Comparison of ENCODE assay signal across 23 mouse cellular contexts in genomic region chr1:168675741-168676140, GRCm38 (mm10).
DNase-seq lines count a peak whose midpoint lies in the region; ATAC-seq lines count a peak whose summit lies in the region.
"Had no signal": no experiment of that assay in that cellular context is flagged by ENCODE, and none has a peak within 500 bp of the region (broad histone marks: within the 10 kb centered on the region; RNA-seq: fewer than 3 reads in every experiment).

No protein-coding gene starts in this region.

- no peaks in the 10 kb centered on the region for H3K27me3 ChIP-seq in hindbrain, embryonic 11.5 days (ENCODE audit: control insufficient read depth, insufficient read depth, low read length)
- H3K27me3 ChIP-seq in hindbrain, embryonic 10.5 days (ENCODE audit: insufficient read depth, poor library complexity, severe bottlenecking), result peaks cover 4% of the 10 kb centered on the region; the same call in 1 of the 2 replicates
- peaks cover 13% of the 10 kb centered on the region for H3K27me3 ChIP-seq in embryonic facial prominence, embryonic 10.5 days (replicated peaks; ENCODE audit: low read depth, poor library complexity, severe bottlenecking)
- H3K27me3 ChIP-seq in hindbrain, embryonic 13.5 days, result no peaks in the 10 kb centered on the region
- H3K27me3 ChIP-seq in midbrain, embryonic 14.5 days (ENCODE audit: control insufficient read depth, insufficient read depth, low read length), result no peaks in the 10 kb centered on the region
- no peaks in the 10 kb centered on the region for H3K27me3 ChIP-seq in liver, embryonic 11.5 days (replicated peaks; ENCODE audit: control insufficient read depth, insufficient read depth, low read length)
- H3K27me3 ChIP-seq: embryonic facial prominence, embryonic 12.5 days; heart, embryonic 15.5 days; lung, embryonic 15.5 days; neural tube, embryonic 13.5 days; stomach, embryonic 15.5 days had no signal

- H3K9ac ChIP-seq in hindbrain, embryonic 11.5 days (ENCODE audit: low read depth, low read length), result no peak overlapping the region
- H3K9ac ChIP-seq in hindbrain, embryonic 13.5 days, result no peak overlapping the region
- no peak overlapping the region for H3K9ac ChIP-seq in midbrain, embryonic 14.5 days (replicated peaks; ENCODE audit: low read length)
- H3K9ac ChIP-seq in liver, embryonic 11.5 days (ENCODE audit: low read depth, low read length), result no peak overlapping the region
- H3K9ac ChIP-seq: embryonic facial prominence, embryonic 12.5 days; heart, embryonic 15.5 days; limb, embryonic 12.5 days; lung, embryonic 15.5 days; stomach, embryonic 15.5 days had no signal

- H3K9me3 ChIP-seq in hindbrain, embryonic 11.5 days (ENCODE audit: control insufficient read depth, low read length), result no peaks in the 10 kb centered on the region
- no peaks in the 10 kb centered on the region for H3K9me3 ChIP-seq in hindbrain, embryonic 10.5 days
- H3K9me3 ChIP-seq in embryonic facial prominence, embryonic 10.5 days, result no peaks in the 10 kb centered on the region
- no peaks in the 10 kb centered on the region for H3K9me3 ChIP-seq in hindbrain, embryonic 13.5 days
- no peaks in the 10 kb centered on the region for H3K9me3 ChIP-seq in midbrain, embryonic 14.5 days (ENCODE audit: control insufficient read depth, low read length)
- H3K9me3 ChIP-seq in liver, embryonic 11.5 days (ENCODE audit: control insufficient read depth, low read length), result no peaks in the 10 kb centered on the region
- H3K9me3 ChIP-seq: embryonic facial prominence, embryonic 12.5 days; forebrain, embryonic 10.5 days; heart, embryonic 15.5 days; limb, embryonic 12.5 days; lung, embryonic 15.5 days; neural tube, embryonic 13.5 days; stomach, embryonic 15.5 days had no signal

- no peak for ATAC-seq in hindbrain, embryonic 11.5 days (ENCODE audit: low FRiP score)
- no peak for ATAC-seq in hindbrain, embryonic 13.5 days (ENCODE audit: low FRiP score)
- ATAC-seq in midbrain, embryonic 14.5 days (ENCODE audit: low FRiP score, low TSS enrichment), result no peak
- ATAC-seq in liver, embryonic 11.5 days (replicated peaks; ENCODE audit: low FRiP score), result no peak
- ATAC-seq: intestine, postnatal 0 days; Patski had no signal

- DNase-seq in hindbrain, embryonic 11.5 days (ENCODE audit: low spot score), result peak; percentile 22
- DNase-seq in hindbrain, embryonic 10.5 days (ENCODE audit: low spot score), result no peak
- peak; percentile 25 for DNase-seq in embryonic facial prominence, embryonic 10.5 days (ENCODE audit: low spot score)
- DNase-seq in midbrain, embryonic 14.5 days, result peak; percentile 56
- DNase-seq in adrenal gland, postnatal 10 days, result no peak
- DNase-seq in liver, embryonic 11.5 days (ENCODE audit: low spot score), result no peak
- DNase-seq in left cerebral cortex, postnatal 36 days (ENCODE audit: low spot score in 2 of 2), result no peak
- DNase-seq: adrenal gland, postnatal 14 days; cerebellum, adult 11-12 months; gastrocnemius, postnatal 10 days; kidney, postnatal 14 days; thymus, adult 18-20 months; thymus, postnatal 36 days had no signal

- 73% methylated on average over 10 of the region's 10 CpGs for WGBS in hindbrain, embryonic 11.5 days
- WGBS in hindbrain, embryonic 10.5 days, result 71% methylated on average over 10 of the region's 10 CpGs
- WGBS in embryonic facial prominence, embryonic 10.5 days, result 57% methylated on average over 10 of the region's 10 CpGs
- WGBS in hindbrain, embryonic 13.5 days, result 69% methylated on average over 10 of the region's 10 CpGs
- WGBS in midbrain, embryonic 14.5 days, result 63% methylated on average over 10 of the region's 10 CpGs
- 58% methylated on average over 10 of the region's 10 CpGs for WGBS in liver, embryonic 11.5 days

- intact Hi-C loops in left cerebral cortex, postnatal 36 days (cut with DNase I), result loop anchor here (5.0 kb wide), 1 partner anchor 243 kb away; the partner anchor contains the start of gene Pbx1

- H3K27ac ChIP-seq in hindbrain, embryonic 11.5 days (ENCODE audit: low read depth, low read length), result no peak overlapping the region
- H3K27ac ChIP-seq in hindbrain, embryonic 10.5 days, result no peak overlapping the region
- no peak overlapping the region for H3K27ac ChIP-seq in embryonic facial prominence, embryonic 10.5 days (replicated peaks)
- peak overlapping the region; percentile 87 for H3K27ac ChIP-seq in hindbrain, embryonic 13.5 days
- peak overlapping the region; percentile 89 for H3K27ac ChIP-seq in midbrain, embryonic 14.5 days (replicated peaks; ENCODE audit: low read depth, low read length)
- no peak overlapping the region for H3K27ac ChIP-seq in liver, embryonic 11.5 days (ENCODE audit: low read depth, low read length)
- H3K27ac ChIP-seq: embryonic facial prominence, embryonic 12.5 days; forebrain, embryonic 10.5 days; heart, embryonic 15.5 days; limb, embryonic 12.5 days; lung, embryonic 15.5 days; stomach, embryonic 15.5 days had no signal

- H3K36me3 ChIP-seq in hindbrain, embryonic 11.5 days (ENCODE audit: control insufficient read depth, insufficient read depth, low read length), result no peaks in the 10 kb centered on the region
- H3K36me3 ChIP-seq in hindbrain, embryonic 10.5 days, result no peaks in the 10 kb centered on the region
- no peaks in the 10 kb centered on the region for H3K36me3 ChIP-seq in embryonic facial prominence, embryonic 10.5 days (replicated peaks)
- H3K36me3 ChIP-seq in hindbrain, embryonic 13.5 days, result no peaks in the 10 kb centered on the region
- H3K36me3 ChIP-seq in midbrain, embryonic 14.5 days (ENCODE audit: control insufficient read depth, insufficient read depth, low read length), result no peaks in the 10 kb centered on the region
- no peaks in the 10 kb centered on the region for H3K36me3 ChIP-seq in liver, embryonic 11.5 days (ENCODE audit: control insufficient read depth, insufficient read depth, low read length)
- H3K36me3 ChIP-seq: embryonic facial prominence, embryonic 12.5 days; forebrain, embryonic 10.5 days; heart, embryonic 15.5 days; limb, embryonic 12.5 days; lung, embryonic 15.5 days; neural tube, embryonic 13.5 days; stomach, embryonic 15.5 days had no signal

- H3K4me2 ChIP-seq in hindbrain, embryonic 11.5 days (replicated peaks; ENCODE audit: low read depth, low read length), result no peak overlapping the region
- H3K4me2 ChIP-seq in hindbrain, embryonic 13.5 days, result peak overlapping the region; percentile 63
- H3K4me2 ChIP-seq in midbrain, embryonic 14.5 days (ENCODE audit: low read length), result peak overlapping the region; percentile 64
- H3K4me2 ChIP-seq in liver, embryonic 11.5 days, result no peak overlapping the region
- H3K4me2 ChIP-seq: limb, embryonic 12.5 days had no signal

- H3K4me3 ChIP-seq in hindbrain, embryonic 11.5 days (ENCODE audit: low read depth, low read length), result no peak overlapping the region
- no peak overlapping the region for H3K4me3 ChIP-seq in hindbrain, embryonic 10.5 days
- H3K4me3 ChIP-seq in embryonic facial prominence, embryonic 10.5 days, result no peak overlapping the region
- H3K4me3 ChIP-seq in hindbrain, embryonic 13.5 days, result no peak overlapping the region
- no peak overlapping the region; the same call in 1 of the 2 replicates for H3K4me3 ChIP-seq in midbrain, embryonic 14.5 days (replicated peaks; ENCODE audit: low read depth, low read length)
- H3K4me3 ChIP-seq in liver, embryonic 11.5 days (ENCODE audit: low read depth, low read length), result no peak overlapping the region
- H3K4me3 ChIP-seq: embryonic facial prominence, embryonic 12.5 days; forebrain, embryonic 10.5 days; heart, embryonic 15.5 days; limb, embryonic 12.5 days had no signal

- H3K4me1 ChIP-seq in hindbrain, embryonic 11.5 days (replicated peaks; ENCODE audit: control insufficient read depth, insufficient read depth, low read length), result no peaks in the 10 kb centered on the region
- H3K4me1 ChIP-seq in hindbrain, embryonic 10.5 days (replicated peaks), result peaks cover 4% of the 10 kb centered on the region; the same call in 1 of the 2 replicates
- 0 out of 2 replicates have a peak, but pooled peaks cover 3% of the 10 kb centered on the region for H3K4me1 ChIP-seq in embryonic facial prominence, embryonic 10.5 days
- peaks cover 17% of the 10 kb centered on the region for H3K4me1 ChIP-seq in hindbrain, embryonic 13.5 days (replicated peaks)
- H3K4me1 ChIP-seq in midbrain, embryonic 14.5 days (ENCODE audit: control insufficient read depth, insufficient read depth, low read length), result peaks cover 19% of the 10 kb centered on the region
- H3K4me1 ChIP-seq in liver, embryonic 11.5 days (replicated peaks; ENCODE audit: control insufficient read depth, insufficient read depth, low read length), result no peaks in the 10 kb centered on the region
- H3K4me1 ChIP-seq: heart, embryonic 15.5 days; limb, embryonic 12.5 days; lung, embryonic 15.5 days; stomach, embryonic 15.5 days had no signal

Comparison
In these comparisons a context has a peak if more than half of its experiments do, and no peak if none do; other contexts are left out.
1. DNase-seq: peak in hindbrain, embryonic 11.5 days (single experiment), embryonic facial prominence, embryonic 10.5 days (single experiment) and midbrain, embryonic 14.5 days (single experiment); none in hindbrain, embryonic 10.5 days (single experiment), adrenal gland, postnatal 10 days (single experiment), liver, embryonic 11.5 days (single experiment) and left cerebral cortex, postnatal 36 days (0 of 2).
2. H3K27ac ChIP-seq: peak in hindbrain, embryonic 13.5 days (single experiment) and midbrain, embryonic 14.5 days (single experiment); none in hindbrain, embryonic 11.5 days (single experiment), hindbrain, embryonic 10.5 days (single experiment), embryonic facial prominence, embryonic 10.5 days (single experiment) and liver, embryonic 11.5 days (single experiment).
3. H3K4me2 ChIP-seq: peak in hindbrain, embryonic 13.5 days (single experiment) and midbrain, embryonic 14.5 days (single experiment); none in hindbrain, embryonic 11.5 days (single experiment) and liver, embryonic 11.5 days (single experiment).